ENCODE assay signal across 13 mouse cellular contexts in the genomic region with DNA sequence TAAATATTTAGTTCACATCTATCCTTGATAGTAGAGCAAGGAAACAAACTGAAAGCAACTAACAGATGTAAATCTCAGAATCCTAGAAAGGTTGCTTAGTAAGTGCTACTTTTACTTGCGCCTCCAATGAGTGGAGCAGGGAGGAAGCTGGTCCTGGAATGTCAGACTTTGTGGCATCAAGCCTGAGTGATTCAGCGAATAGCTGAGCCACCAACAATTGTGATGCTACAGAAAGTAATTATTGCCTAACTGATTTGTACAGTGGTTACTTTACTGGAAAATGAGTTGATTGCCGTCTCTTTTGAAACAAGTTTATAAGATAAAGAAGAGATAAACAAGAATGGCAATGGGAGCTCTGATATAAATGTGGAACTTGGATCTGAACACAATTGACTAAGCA.
"Had no signal": no experiment of that assay in that cellular context is flagged by ENCODE, and none has a peak within 500 bp of the region (broad histone marks: within the 10 kb centered on the region; RNA-seq: fewer than 3 reads in every experiment).

No protein-coding gene starts in this region.

- DNase-seq: gastrocnemius, postnatal 14 days; gastrocnemius, postnatal 36 days; heart, adult 11 months; heart, postnatal 14 days; heart, postnatal 36 days; kidney, adult 11 months; kidney, adult 2 months; kidney, adult 9 months; kidney, postnatal 14 days; kidney, postnatal 36 days; layer of hippocampus, adult 9-11 months; layer of hippocampus, postnatal 36 days; left cerebral cortex, postnatal 4 days had no signal
